Mouse (Mus musculus): ENCODE results near the gene Shisal1.

GRCm38 (mm10) chr15:84388698-84389131 is 58.2 kb downstream of the Shisal1 start:
- TF ChIP-seq ZC3H11A (IDR thresholded peaks at IDR 0.05; ENCODE audit: borderline replicate concordance, low read depth, low read length) (no peak), CHD2 (IDR thresholded peaks at IDR 0.05; ENCODE audit: low read depth, low read length) (no peak), ZNF384 (IDR thresholded peaks at IDR 0.05; ENCODE audit: low read depth, low read length) (no peak), MAFK (IDR thresholded peaks at IDR 0.05; ENCODE audit: insufficient read depth, low read depth, low read length) (no peak), HCFC1 (IDR thresholded peaks at IDR 0.05; ENCODE audit: borderline replicate concordance, insufficient read depth, low read length) (no peak)
